ENCODE assay signal across 23 mouse cellular contexts in the genomic region with DNA sequence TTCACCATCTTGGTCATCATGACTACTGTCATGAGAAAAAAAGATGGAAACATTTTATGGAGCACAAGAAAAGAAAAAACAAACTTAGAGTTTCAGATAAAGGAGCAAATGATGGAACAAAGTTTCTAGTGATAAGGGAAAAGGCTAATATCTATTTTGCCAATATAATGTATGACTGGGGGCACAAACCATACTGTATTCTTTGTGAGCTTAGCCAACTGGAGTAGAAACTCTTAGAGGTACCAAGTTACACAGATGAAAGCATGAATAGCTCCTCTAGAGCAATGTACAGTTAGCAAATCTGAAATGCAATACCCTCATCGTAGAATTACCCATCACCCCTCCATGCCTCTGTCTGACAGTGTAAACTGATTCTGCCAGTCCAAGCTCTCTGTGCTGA.
"Had no signal": no experiment of that assay in that cellular context is flagged by ENCODE, and none has a peak within 500 bp of the region (broad histone marks: within the 10 kb centered on the region; RNA-seq: fewer than 3 reads in every experiment).

No protein-coding gene starts in this region.

- ATAC-seq: hindbrain, postnatal 0 days; inflammation-experienced regulatory T-cells, adult 6 months; intestine, embryonic 16.5 days; midbrain, embryonic 15.5 days had no signal

- H3K27me3 ChIP-seq: limb, embryonic 12.5 days; limb, embryonic 15.5 days; lung, embryonic 15.5 days; megakaryocyte, embryonic 14.5 days; midbrain, embryonic 12.5 days; midbrain, embryonic 15.5 days had no signal

- H3K4me1 ChIP-seq: midbrain, embryonic 15.5 days had no signal

- H3K9me3 ChIP-seq: limb, embryonic 12.5 days; limb, embryonic 15.5 days; lung, embryonic 15.5 days; megakaryocyte, embryonic 14.5 days; midbrain, embryonic 12.5 days; midbrain, embryonic 15.5 days had no signal

- H3K27ac ChIP-seq: hindbrain, postnatal 0 days; limb, embryonic 12.5 days; limb, embryonic 15.5 days; lung, embryonic 15.5 days; midbrain, embryonic 12.5 days; midbrain, embryonic 15.5 days; stomach, postnatal 0 days had no signal

- H3K9ac ChIP-seq: limb, embryonic 12.5 days; limb, embryonic 15.5 days; lung, embryonic 15.5 days; midbrain, embryonic 12.5 days; midbrain, embryonic 15.5 days had no signal

- H3K4me2 ChIP-seq: limb, embryonic 12.5 days; limb, embryonic 15.5 days; lung, embryonic 15.5 days; midbrain, embryonic 12.5 days; midbrain, embryonic 15.5 days had no signal

- H3K4me3 ChIP-seq: limb, embryonic 12.5 days; limb, embryonic 15.5 days; lung, embryonic 15.5 days; megakaryocyte, embryonic 14.5 days; midbrain, embryonic 12.5 days; midbrain, embryonic 15.5 days; myocyte had no signal

- DNase-seq: kidney, adult 18-20 months; kidney, postnatal 10 days; kidney, postnatal 36 days; left cerebral cortex, postnatal 4 days; lung, adult 18-20 months; lung, postnatal 10 days; lung, postnatal 36 days; right cerebral cortex, adult 18-20 months; right cerebral cortex, postnatal 14 days; right cerebral cortex, postnatal 4 days; thymus, adult 2 months; thymus, postnatal 25 days had no signal

- H3K36me3 ChIP-seq: limb, embryonic 12.5 days; limb, embryonic 15.5 days; lung, embryonic 15.5 days; midbrain, embryonic 12.5 days; midbrain, embryonic 15.5 days had no signal
